Mouse (Mus musculus) lung, postnatal 0 days (tissue): ENCODE results near the gene Tpo.

ENCODE experiments used
- CTCF ChIP-seq: IDR thresholded peaks from 2 replicates; pipeline ENCODE4 v1.5.1; 2016; ENCODE audit warnings: antibody characterized with exemption, mild to moderate bottlenecking
- EP300 ChIP-seq: IDR thresholded peaks from 2 replicates; pipeline ENCODE4 v1.6.1; 2016; ENCODE audit warnings: antibody characterized with exemption, mild to moderate bottlenecking, control low read depth

- no peak for TF ChIP-seq CTCF
- TF ChIP-seq EP300 = no peak
These were observed 56.1 kb downstream of the Tpo start for GRCm38 (mm10) chr12:30076316-30076715.
